Comparison of ENCODE assay signal across 7 mouse cellular contexts in genomic region chr11:3140967-3141535, GRCm38 (mm10). TPM values are rescaled to one million over a fixed set of nuclear protein-coding genes. Genes with fewer than 3 reads are reported as not detected.
DNase-seq lines count a peak whose midpoint lies in the region; ATAC-seq and TF ChIP-seq lines count a peak whose summit lies in the region.
"Not testable (repeated sequence)": the region's sequence is repeated elsewhere in the genome, so short reads cannot be mapped to it uniquely, and the experiment has no call there.

No protein-coding gene starts in this region.

- not testable (repeated sequence) for H3K4me1 ChIP-seq in embryonic facial prominence, embryonic 13.5 days; forebrain, embryonic 15.5 days; hindbrain, postnatal 0 days (ENCODE audit: insufficient read depth, low read length); kidney, adult 2 months (ENCODE audit: control insufficient read depth, insufficient read depth, low read length); liver, postnatal 0 days (ENCODE audit: insufficient read depth)

- H3K27me3 ChIP-seq in embryonic facial prominence, embryonic 13.5 days; forebrain, embryonic 15.5 days; hindbrain, postnatal 0 days (ENCODE audit: insufficient read depth, low read length); kidney, adult 2 months (replicated peaks; ENCODE audit: control insufficient read depth, insufficient read depth, low read length); liver, postnatal 0 days (ENCODE audit: insufficient read depth, low read length): not testable (repeated sequence)

- H3K9ac ChIP-seq in embryonic facial prominence, embryonic 13.5 days; forebrain, embryonic 15.5 days (replicated peaks); hindbrain, postnatal 0 days (replicated peaks; ENCODE audit: low read length); liver, postnatal 0 days (replicated peaks): not testable (repeated sequence)

- DNase-seq in heart, adult 9 months (ENCODE audit: low spot score in 2 of 2) = peak; percentile 48 to 65
- DNase-seq in hindbrain, postnatal 0 days (ENCODE audit: low spot score) = not testable (repeated sequence)
- DNase-seq in kidney, adult 2 months = peak; percentile 68
- peak; percentile 6 for DNase-seq in liver, postnatal 0 days

- TF ChIP-seq EP300 in liver, postnatal 0 days (IDR thresholded peaks at IDR 0.05; ENCODE audit: low read depth) = not testable (repeated sequence)

- not testable (repeated sequence) for H3K36me3 ChIP-seq in embryonic facial prominence, embryonic 13.5 days; forebrain, embryonic 15.5 days; hindbrain, postnatal 0 days (ENCODE audit: insufficient read depth, low read length); kidney, adult 2 months (ENCODE audit: control insufficient read depth, insufficient read depth, low read length); liver, postnatal 0 days (replicated peaks; ENCODE audit: insufficient read depth, low read length)

- peak; percentile 1 for ATAC-seq in CD4-positive, CD25-positive, alpha-beta regulatory T cell, adult 4 months
- ATAC-seq in embryonic facial prominence, embryonic 13.5 days (ENCODE audit: insufficient number of reproducible peaks, insufficient read depth, low FRiP score, low TSS enrichment, low read depth) = 0 out of 2 replicates have a peak, but pooled peaks have one; percentile 0
- peak; percentile 0; the same call in 1 of the 2 replicates for ATAC-seq in forebrain, embryonic 15.5 days (replicated peaks)
- peak; percentile 0; the same call in 1 of the 2 replicates for ATAC-seq in hindbrain, postnatal 0 days
- ATAC-seq in liver, postnatal 0 days = not testable (repeated sequence)

- not testable (repeated sequence) for TF ChIP-seq POLR2A in kidney, adult 2 months (IDR thresholded peaks at IDR 0.05; ENCODE audit: low read depth, low read length)

- peaks cover 19% of the 10 kb centered on the region for H3K9me3 ChIP-seq in embryonic facial prominence, embryonic 13.5 days
- peaks cover 21% of the 10 kb centered on the region for H3K9me3 ChIP-seq in forebrain, embryonic 15.5 days
- H3K9me3 ChIP-seq in hindbrain, postnatal 0 days (ENCODE audit: low read length); liver, postnatal 0 days (ENCODE audit: low read length): not testable (repeated sequence)

- H3K4me3 ChIP-seq in embryonic facial prominence, embryonic 13.5 days; forebrain, embryonic 15.5 days; hindbrain, postnatal 0 days (ENCODE audit: low read length); kidney, adult 2 months (ENCODE audit: insufficient read depth, low read depth, low read length); liver, postnatal 0 days (ENCODE audit: low read depth, low read length): not testable (repeated sequence)

- H3K4me2 ChIP-seq in embryonic facial prominence, embryonic 13.5 days; forebrain, embryonic 15.5 days (replicated peaks); hindbrain, postnatal 0 days (ENCODE audit: low read depth, low read length); liver, postnatal 0 days (ENCODE audit: low read depth, low read length): not testable (repeated sequence)

- not testable (repeated sequence) for H3K27ac ChIP-seq in embryonic facial prominence, embryonic 13.5 days; forebrain, embryonic 15.5 days (replicated peaks); hindbrain, postnatal 0 days; kidney, adult 2 months (ENCODE audit: insufficient read depth, low read depth, low read length); liver, postnatal 0 days (ENCODE audit: low read depth)

- TF ChIP-seq CTCF in hindbrain, postnatal 0 days (IDR thresholded peaks at IDR 0.05; ENCODE audit: low read depth); kidney, adult 2 months (conservative IDR thresholded peaks at IDR 0.05; ENCODE audit: insufficient read depth, insufficient read length, low read depth, low read length); liver, postnatal 0 days (IDR thresholded peaks at IDR 0.05; ENCODE audit: low read depth): not testable (repeated sequence)

RNA-seq across cellular contexts. Expression of gene Sfi1, which starts 52.2 kb away (rescaled TPM):
- polyA plus RNA-seq in CD4-positive, CD25-positive, alpha-beta regulatory T cell, adult 4 months (2017; shearing (Covaris generic)) = 10 to 100 TPM; 31.5 to 46.1 TPM
- polyA plus RNA-seq in embryonic facial prominence, embryonic 13.5 days (2015; fragmentation: Nextera tagmentation; extraction: Ambion mirVana) = 17.2 and 19.3 TPM in 2 replicates
- polyA plus RNA-seq in forebrain, embryonic 15.5 days (2015; fragmentation: Nextera tagmentation; extraction: Ambion mirVana) = 16.2 and 16.4 TPM in 2 replicates
- total RNA-seq in hindbrain, postnatal 0 days (2014; rRNA removed) = 16.9 and 18.2 TPM in 2 replicates
- polyA plus RNA-seq in hindbrain, postnatal 0 days (2015; fragmentation: Nextera tagmentation; extraction: Ambion mirVana) = 9.5 and 9.9 TPM in 2 replicates
- polyA plus RNA-seq in kidney, adult 2 months (2012; rRNA removed) = 17.3 and 19.4 TPM in 2 replicates
- polyA plus RNA-seq in liver, postnatal 0 days (2015; fragmentation: Nextera tagmentation; extraction: Ambion mirVana) = 2.3 and 3.1 TPM in 2 replicates
